Mouse (Mus musculus): ENCODE results near the gene Prpf6. TPM values are rescaled to one million over a fixed set of nuclear protein-coding genes. Genes with fewer than 3 reads are reported as not detected.

Gene Prpf6
- polyA plus RNA-seq, 1 experiment from 2014 or later, result 70.5 TPM

DNA sequence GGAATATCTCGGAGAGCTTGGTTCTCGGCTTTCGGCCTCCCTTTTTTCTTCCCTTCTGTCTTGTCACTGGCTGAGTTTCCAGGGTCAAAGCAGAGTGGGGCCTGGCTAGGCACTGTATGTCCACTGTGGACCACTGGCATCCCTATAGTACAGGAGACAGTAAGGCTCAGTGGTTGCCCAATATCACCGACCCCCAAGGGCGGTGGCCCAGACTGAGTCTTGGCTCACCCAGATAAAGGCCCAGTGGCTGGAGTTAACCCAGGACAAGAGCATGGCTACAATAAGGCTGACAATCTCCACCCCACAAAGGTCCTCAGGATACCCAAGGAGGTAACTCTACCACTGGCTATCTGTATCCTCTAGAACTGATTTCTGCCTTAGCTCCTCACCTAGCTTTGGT lies 1.2 kb upstream of the Prpf6 start:
- Histone ChIP-seq H3K9me3 (no peaks in the 10 kb centered on the region), H3K36me3 (peaks cover 54% of the 10 kb centered on the region), H3K4me2 (replicated peaks) (peak overlapping the region; percentile 90; the same call in 1 of the 2 replicates), H3K27me3 (no peaks in the 10 kb centered on the region), H3K9ac (no peak overlapping the region), H3K4me1 (peaks cover 19% of the 10 kb centered on the region), H3K27ac (no peak overlapping the region), H3K4me3 (no peak overlapping the region)
- ATAC-seq (ENCODE audit: low FRiP score, low read depth), result no peak
- 96% methylated on average over 5 of the region's 5 CpGs for WGBS

DNA sequence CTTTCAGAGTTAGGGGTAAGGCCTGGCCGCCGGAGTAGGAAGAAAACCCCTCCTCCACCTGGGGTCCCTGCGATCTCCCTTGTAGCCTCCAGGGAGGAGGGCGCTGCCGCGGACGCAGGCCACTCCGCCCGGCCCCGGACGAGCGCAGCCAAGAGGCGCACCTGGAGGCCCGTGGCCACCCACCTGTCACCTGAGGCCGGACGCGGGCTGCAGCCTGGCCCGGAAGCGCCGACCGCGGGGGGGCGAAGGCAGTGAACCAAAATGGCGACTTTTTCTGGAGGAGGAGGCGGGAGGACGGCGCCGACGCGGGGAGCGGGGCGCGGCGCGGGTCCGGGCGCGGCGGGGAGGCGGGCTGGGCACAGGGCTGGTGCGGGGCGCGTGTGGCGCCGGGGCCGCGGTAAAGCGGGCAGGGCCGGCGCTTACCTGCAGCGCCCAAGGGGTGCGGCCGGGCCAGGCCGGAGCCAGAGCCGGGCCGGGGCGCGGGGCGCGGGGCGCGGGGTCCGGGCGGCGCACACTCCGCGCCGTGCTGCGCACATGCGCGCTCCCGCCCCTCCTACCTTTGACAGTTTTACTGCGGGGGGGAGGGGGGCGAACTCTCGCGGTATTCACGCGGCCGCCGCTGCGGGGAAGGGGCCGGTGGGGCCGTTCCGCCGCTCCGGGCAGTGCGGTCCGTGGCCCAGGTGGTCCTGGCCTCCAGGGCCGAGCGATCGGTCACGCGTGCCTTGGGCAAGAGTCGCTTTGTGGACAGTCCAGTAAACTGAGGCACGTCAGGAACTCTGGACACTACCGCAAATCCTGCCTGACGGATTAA lies 768 bp downstream of the Prpf6 start, which contains the start of gene Zfp512b:
TSS of gene Zfp512b (minus strand) at position 573 of the 811 bp plus-strand sequence.
- Histone ChIP-seq H3K9me3 (no peaks in the 10 kb centered on the region), H3K27ac (peak within 1 kb of the TSS; percentile 69), H3K4me3 (peak within 1 kb of the TSS; percentile 96), H3K36me3 (peaks cover 34% of the 10 kb centered on the region), H3K4me1 (peaks cover 19% of the 10 kb centered on the region), H3K9ac (peak within 1 kb of the TSS; percentile 91), H3K4me2 (replicated peaks) (peak within 1 kb of the TSS; percentile 90), H3K27me3 (0 out of 2 replicates have a peak, but pooled peaks cover 2% of the 10 kb centered on the region)
- ATAC-seq (ENCODE audit: low FRiP score, low read depth), result peak; percentile 91
- under 1% methylated on average over 70 of the region's 97 CpGs for WGBS

DNA sequence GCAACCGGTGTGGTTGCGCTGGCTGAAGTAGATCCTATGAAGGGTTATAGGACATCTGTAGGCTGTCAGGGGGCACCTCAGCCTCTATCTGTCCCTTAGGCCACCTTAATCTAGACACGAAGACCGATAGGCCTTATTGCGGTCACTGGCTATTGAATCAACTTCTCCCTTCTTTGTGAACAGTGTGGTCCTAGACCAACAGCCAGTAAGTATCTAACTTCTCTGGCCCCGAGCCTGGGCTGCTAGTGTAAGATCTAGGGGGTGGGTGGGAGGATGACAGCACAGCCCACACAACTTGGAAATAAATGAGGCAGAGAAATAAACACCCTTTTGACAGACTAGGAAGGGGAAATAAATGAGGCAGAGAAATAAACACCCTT lies 1.4 kb downstream of the Prpf6 start:
- 4% methylated on average over 6 of the region's 6 CpGs for WGBS
- peak; percentile 9; the same call in 1 of the 2 replicates for ATAC-seq (ENCODE audit: low FRiP score, low read depth)

DNA sequence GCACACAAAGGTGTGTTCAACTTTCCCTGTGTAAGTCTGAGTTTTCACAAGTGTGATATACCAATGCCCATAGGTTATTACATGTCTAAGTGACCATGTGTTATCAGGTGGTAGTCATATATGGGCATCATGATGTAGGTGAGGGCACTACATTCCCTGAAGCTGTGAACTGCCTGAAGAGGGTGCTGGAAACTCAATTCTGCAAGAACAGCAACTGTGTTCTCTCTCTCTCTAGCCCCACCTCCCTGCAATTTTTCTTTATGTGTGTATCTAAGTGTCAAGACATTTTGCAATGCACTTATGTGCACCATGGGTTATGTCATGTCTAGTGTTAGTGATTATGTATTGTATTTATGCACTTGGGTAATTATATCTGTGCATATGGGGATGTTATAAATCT lies 2.3 kb downstream of the Prpf6 start:
- Histone ChIP-seq H3K36me3 (peaks cover 19% of the 10 kb centered on the region), H3K9ac (no peak overlapping the region), H3K4me3 (no peak overlapping the region), H3K4me2 (replicated peaks) (no peak overlapping the region), H3K27ac (no peak overlapping the region), H3K4me1 (peaks cover 19% of the 10 kb centered on the region), H3K27me3 (peaks cover 16% of the 10 kb centered on the region), H3K9me3 (no peaks in the 10 kb centered on the region)
- ATAC-seq (ENCODE audit: low FRiP score, low read depth), result no peak

More for the DNA sequence above, 1.4 kb downstream of the Prpf6 start:
- no peaks in the 10 kb centered on the region for H3K9me3 ChIP-seq
- peaks cover 19% of the 10 kb centered on the region for H3K4me1 ChIP-seq
- H3K27me3 ChIP-seq, result peaks cover 7% of the 10 kb centered on the region
- peak overlapping the region; percentile 91 for H3K9ac ChIP-seq
- H3K36me3 ChIP-seq, result peaks cover 28% of the 10 kb centered on the region
- H3K27ac ChIP-seq, result peak overlapping the region; percentile 69
- H3K4me2 ChIP-seq (replicated peaks), result peak overlapping the region; percentile 90
- H3K4me3 ChIP-seq, result peak overlapping the region; percentile 96

DNA sequence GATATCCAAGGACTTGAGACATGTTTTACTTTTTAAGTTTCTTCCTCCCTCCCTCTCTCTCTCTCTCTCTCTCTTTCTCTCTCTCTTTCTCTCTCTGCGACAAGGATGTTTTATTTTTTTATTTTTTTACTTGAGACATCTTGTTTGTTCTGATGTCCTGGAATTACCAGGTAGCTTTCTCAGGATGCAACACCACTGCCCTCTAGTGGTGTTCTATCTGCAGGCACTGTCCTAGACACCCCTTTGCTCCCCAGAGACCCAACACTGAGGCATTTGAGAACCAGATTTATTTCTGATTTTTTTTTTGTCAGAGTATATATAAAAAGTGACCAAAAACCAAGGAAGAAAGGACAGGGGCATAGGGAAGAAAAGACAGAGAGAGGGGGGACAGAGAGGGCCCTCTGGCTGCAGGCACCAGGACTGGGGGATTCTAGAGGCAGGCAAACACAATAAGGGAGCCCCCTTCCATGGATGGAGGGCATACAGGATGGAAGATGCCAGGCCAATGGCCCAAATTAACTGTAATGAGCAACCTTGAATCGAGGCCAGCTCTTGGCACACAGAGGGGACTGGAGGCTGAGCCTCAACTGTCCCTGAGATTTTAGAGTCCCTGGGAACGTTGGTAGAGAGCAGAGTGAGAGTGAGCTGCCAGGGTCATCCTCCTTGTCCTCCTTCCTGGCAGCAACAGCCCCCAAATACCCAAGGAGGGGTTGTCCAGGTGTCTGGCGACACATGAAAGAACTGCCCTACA lies 3.5 kb downstream of the Prpf6 start:
- no peak overlapping the region for H3K4me2 ChIP-seq (replicated peaks)
- no peak for ATAC-seq (ENCODE audit: low FRiP score, low read depth)

DNA sequence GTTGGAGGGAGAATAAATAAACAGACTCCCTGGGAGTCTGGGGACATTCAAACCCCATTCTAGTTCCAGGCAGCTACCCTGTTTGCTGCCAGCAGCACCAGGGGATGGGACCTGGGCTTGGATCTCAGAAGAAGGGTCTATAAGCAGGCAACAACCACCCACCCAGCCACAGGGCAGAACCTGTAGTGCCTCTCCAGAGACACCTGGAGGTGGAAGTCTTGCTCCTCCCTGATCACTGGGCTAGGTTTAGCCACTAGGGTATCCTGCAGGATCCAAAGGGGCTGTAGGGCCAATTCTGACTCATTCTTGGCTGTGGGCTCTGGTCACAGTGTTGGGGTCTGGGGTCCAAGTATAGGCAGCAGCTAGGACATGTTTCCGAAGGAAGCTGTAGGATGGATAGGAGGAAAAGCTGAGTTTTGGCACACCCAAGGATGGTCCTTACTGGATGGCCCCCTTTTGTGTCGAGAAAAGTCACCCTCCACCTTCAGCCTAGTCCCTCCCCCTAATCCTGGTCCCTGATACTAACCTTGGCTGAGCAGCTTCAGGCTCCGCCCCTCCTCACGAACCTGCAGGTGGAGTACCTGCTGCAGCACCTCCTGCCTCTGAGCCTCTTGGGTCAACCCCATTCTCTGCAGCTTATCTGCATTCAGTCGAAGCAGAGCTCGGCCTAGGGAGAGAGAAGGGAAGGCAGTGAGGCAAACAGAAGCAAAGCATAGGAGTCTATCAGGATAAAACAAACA lies 4.7 kb downstream of the Prpf6 start:
- Histone ChIP-seq H3K27me3 (peaks cover 30% of the 10 kb centered on the region), H3K9ac (no peak overlapping the region), H3K4me2 (replicated peaks) (no peak overlapping the region), H3K27ac (no peak overlapping the region), H3K4me1 (peaks cover 20% of the 10 kb centered on the region), H3K9me3 (no peaks in the 10 kb centered on the region), H3K4me3 (no peak overlapping the region), H3K36me3 (no peaks in the 10 kb centered on the region)
- 43% methylated on average over 6 of the region's 6 CpGs for WGBS
- no peak for ATAC-seq (ENCODE audit: low FRiP score, low read depth)

More for the DNA sequence above, 3.5 kb downstream of the Prpf6 start:
- H3K36me3 ChIP-seq, result peaks cover 8% of the 10 kb centered on the region
- H3K27ac ChIP-seq, result no peak overlapping the region
- H3K27me3 ChIP-seq, result peaks cover 25% of the 10 kb centered on the region
- 75% methylated on average over 4 of the region's 4 CpGs for WGBS
- no peaks in the 10 kb centered on the region for H3K9me3 ChIP-seq
- no peak overlapping the region for H3K9ac ChIP-seq
- H3K4me3 ChIP-seq, result no peak overlapping the region
- peaks cover 23% of the 10 kb centered on the region for H3K4me1 ChIP-seq

DNA sequence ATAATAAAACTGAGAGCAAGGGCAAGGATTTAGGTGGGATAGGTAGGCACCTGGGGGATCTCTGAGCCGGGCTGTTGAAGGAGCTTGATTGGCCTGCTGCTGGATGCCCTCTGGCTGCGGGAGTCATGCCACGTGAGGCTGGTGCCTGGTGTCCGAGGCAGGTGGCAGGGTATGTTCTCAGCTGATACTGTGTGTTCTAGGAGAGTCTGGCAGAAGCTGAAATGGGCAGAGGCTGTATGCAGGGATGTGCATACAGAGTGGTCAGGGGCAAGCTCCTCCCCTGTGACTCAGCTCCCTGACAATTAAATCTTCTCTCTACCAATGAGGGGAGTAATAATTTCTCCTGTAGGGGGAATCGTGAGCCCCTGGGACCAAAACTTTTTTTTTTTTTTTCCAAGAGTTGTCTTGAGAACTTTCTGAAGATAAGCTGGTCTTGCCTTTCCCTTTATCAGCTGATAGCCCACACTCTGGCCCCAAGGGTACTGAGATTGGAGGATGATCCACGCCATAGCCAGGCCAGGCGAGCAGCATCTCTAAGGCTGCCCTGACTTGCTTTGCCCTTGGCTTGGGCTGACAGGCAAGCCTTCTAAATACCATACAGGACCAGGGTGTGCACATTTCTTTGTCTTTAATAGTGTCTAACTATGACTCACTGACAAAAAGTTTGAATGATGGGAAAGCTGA lies 5.9 kb downstream of the Prpf6 start:
- no peak for ATAC-seq (ENCODE audit: low FRiP score, low read depth)
- no peak overlapping the region for H3K27ac ChIP-seq
- H3K9me3 ChIP-seq, result no peaks in the 10 kb centered on the region
- no peak overlapping the region for H3K4me3 ChIP-seq
- H3K9ac ChIP-seq, result no peak overlapping the region
- H3K4me1 ChIP-seq, result peaks cover 23% of the 10 kb centered on the region
- peaks cover 30% of the 10 kb centered on the region for H3K27me3 ChIP-seq
- H3K36me3 ChIP-seq, result no peaks in the 10 kb centered on the region
- 76% methylated on average over 7 of the region's 7 CpGs for WGBS
- no peak overlapping the region for H3K4me2 ChIP-seq (replicated peaks)

DNA sequence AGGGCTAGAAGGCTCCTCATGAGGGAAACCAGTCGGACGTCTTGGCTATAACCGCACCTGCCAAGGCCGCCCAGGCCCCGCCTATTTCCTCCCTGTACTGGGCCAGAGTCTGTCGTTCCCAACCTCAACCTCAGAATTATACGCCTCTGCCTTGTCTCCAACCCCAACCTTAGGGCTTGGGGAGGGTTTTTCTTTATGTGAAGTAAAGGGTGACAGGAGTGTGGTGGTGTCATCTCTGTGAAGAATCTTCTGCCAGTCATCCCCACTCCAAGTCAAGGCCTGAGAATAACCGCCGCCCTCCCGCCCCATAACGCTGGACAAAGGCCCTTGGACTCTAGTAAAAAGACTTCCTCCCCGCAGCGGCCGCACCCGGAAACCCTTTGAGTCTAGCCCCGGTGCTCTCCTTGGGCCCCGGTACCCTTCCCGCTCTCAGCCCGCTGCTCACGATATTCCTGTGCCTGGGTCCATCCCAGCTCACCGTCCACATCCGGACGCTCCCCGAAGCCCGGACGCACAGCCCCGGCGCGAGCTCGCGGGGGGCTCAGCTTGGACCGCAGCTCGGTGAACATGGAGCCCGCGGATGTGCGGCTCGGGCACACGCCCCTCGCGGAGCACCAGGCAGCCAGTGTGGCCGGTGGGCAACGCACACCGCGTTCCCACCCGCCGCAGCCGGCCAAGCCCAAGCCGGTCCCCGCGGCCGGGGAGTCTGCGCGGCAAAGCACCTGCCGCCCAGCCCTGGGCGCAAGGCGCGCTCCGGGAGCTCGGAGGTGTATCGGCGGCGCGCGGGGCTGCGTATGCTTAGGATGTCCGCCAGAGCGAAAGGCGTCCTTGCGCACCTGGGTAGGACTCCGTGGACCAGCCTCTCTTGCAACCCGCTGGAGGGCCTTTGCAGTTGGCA lies 7.0 kb downstream of the Prpf6 start, which contains the start of gene Samd10:
TSS of gene Samd10 (minus strand) at position 759 of the 898 bp plus-strand sequence.
- H3K4me3 ChIP-seq, result peak within 1 kb of the TSS; percentile 96
- peak within 1 kb of the TSS; percentile 95 for H3K4me2 ChIP-seq (replicated peaks)
- no peaks in the 10 kb centered on the region for H3K9me3 ChIP-seq
- WGBS, result 1% methylated on average over 66 of the region's 71 CpGs
- no peak within 1 kb of the TSS for H3K27ac ChIP-seq
- peak within 1 kb of the TSS; percentile 71 for H3K9ac ChIP-seq
- H3K27me3 ChIP-seq, result peaks cover 30% of the 10 kb centered on the region
- peaks cover 22% of the 10 kb centered on the region for H3K4me1 ChIP-seq
- no peak for ATAC-seq (ENCODE audit: low FRiP score, low read depth)
- H3K36me3 ChIP-seq, result no peaks in the 10 kb centered on the region

DNA sequence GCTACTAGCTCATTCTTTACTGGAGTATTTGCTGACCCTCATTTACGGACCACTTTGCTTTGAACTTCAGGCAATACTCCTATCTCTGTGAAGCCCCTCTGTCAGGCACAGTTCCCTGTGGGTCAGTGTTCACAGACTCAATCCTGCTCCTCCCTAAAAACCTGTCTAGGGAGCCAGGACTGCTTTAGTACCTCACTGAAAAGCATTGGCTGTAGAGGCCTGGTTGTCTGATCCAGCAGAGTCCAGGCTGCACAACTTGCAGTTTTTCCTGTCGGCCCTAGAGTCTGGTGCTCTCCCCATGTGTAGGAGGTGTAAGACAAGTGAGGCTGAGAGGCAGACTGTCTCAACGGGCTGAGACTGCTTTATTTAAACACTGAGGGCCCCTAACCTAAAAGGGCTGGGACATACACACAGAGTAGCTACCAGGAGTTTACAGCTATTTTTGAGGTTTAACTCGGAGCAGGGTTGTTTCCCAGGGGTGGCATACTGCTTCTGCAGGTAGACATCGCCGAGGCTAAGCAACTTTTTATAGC lies 8.6 kb downstream of the Prpf6 start:
- Histone ChIP-seq H3K4me2 (replicated peaks) (peak overlapping the region; percentile 84), H3K4me1 (peaks cover 22% of the 10 kb centered on the region), H3K4me3 (peak overlapping the region; percentile 96), H3K27me3 (peaks cover 30% of the 10 kb centered on the region), H3K27ac (peak overlapping the region; percentile 61; the same call in 1 of the 2 replicates), H3K9ac (peak overlapping the region; percentile 69), H3K9me3 (no peaks in the 10 kb centered on the region), H3K36me3 (no peaks in the 10 kb centered on the region)
- WGBS, result 58% methylated on average over 6 of the region's 6 CpGs
- ATAC-seq (ENCODE audit: low FRiP score, low read depth), result no peak

DNA sequence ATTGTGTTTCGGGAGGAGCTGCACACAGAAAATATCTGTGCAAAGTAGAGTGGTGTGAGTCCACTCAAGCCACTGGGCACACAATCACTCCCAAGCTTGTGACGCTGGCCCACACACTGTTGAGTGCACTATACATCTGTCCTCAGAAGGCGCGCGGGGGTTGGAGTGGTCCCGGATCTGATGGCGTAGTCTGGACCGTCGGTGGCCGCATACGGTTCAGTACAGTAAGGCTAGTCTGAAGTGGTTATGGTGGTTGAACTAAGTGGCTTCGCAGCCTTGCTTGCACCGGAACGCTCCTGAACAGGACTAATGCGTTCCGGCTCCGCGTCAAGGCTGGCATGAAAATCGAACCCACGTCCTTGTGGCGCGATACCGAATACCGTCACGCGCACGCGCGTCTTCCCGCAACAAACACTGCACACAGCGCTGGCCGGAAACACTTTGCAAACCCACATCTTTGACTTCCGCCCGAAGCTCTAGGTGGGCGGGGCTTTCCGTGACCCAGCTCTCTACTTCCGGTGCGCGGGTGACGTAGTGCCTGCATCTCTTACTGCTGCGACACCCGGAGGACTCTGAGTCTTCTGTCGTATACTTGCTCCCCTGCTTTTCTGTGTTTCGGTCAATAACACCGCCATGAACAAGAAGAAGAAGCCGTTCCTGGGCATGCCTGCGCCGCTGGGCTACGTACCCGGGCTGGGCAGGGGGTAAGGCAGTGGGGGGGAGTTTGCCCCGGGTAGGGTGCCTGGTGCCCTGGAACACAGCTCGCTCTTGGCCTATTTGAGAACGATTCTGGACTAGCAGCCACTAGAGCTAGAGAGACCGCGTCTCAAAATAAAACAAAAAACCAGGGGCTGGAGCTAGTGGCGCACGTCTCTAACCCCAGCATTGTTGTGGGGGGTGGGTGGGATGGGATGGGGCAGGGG lies 9.4 kb downstream of the Prpf6 start:
- Histone ChIP-seq H3K27ac (peak overlapping the region; percentile 74; the same call in 1 of the 2 replicates), H3K9ac (peak overlapping the region; percentile 93), H3K9me3 (no peaks in the 10 kb centered on the region), H3K4me2 (replicated peaks) (peak overlapping the region; percentile 84), H3K36me3 (no peaks in the 10 kb centered on the region), H3K4me3 (peak overlapping the region; percentile 96), H3K4me1 (peaks cover 22% of the 10 kb centered on the region), H3K27me3 (peaks cover 30% of the 10 kb centered on the region)
- WGBS, result 1% methylated on average over 57 of the region's 57 CpGs
- peak; percentile 97 for ATAC-seq (ENCODE audit: low FRiP score, low read depth)

All from limb, embryonic 13.5 days (tissue).